In the genomic region with DNA sequence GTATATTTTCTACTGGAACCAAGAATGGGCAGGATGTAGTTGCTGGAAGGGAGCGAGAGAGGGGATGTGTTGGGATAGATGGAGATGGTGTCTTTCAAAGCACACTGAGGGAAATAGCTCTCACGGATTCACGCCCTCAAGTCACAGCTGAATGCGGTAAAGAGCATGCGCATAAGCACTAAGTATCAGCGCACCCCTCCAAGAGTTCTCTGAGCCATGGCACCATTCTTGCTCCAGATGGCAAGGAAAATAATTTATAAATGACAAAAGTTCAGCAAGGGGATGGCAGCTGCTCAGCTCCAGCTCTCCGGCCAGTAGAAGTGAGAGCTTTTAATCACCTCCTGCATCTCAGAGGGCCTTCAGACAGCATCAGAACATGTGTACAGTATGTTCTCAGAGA, we compare ENCODE assay signal across 25 mouse cellular contexts.
DNase-seq lines count a peak whose midpoint lies in the region; ATAC-seq and TF ChIP-seq lines count a peak whose summit lies in the region.
"Had no signal": no experiment of that assay in that cellular context is flagged by ENCODE, and none has a peak within 500 bp of the region (broad histone marks: within the 10 kb centered on the region; RNA-seq: fewer than 3 reads in every experiment).

No protein-coding gene starts in this region.

- TF ChIP-seq POLR2A in cerebellum, adult 2 months (IDR thresholded peaks at IDR 0.05; ENCODE audit: borderline replicate concordance, insufficient read depth, low read length), result no peak

- H3K4me2 ChIP-seq in midbrain, embryonic 13.5 days (replicated peaks), result no peak overlapping the region
- H3K4me2 ChIP-seq: embryonic facial prominence, embryonic 15.5 days; heart, embryonic 12.5 days; liver, embryonic 12.5 days; midbrain, embryonic 12.5 days; neural tube, embryonic 15.5 days had no signal

- intact Hi-C loops in heart, postnatal 25 days (cut with DNase I), result no loop called here

- WGBS in cerebellum, adult 2 months, result 60% methylated on average over 7 of the region's 7 CpGs
- 80% methylated on average over 7 of the region's 7 CpGs for WGBS in heart, embryonic 10.5 days
- 86% methylated on average over 7 of the region's 7 CpGs for WGBS in midbrain, embryonic 10.5 days
- 84% methylated on average over 7 of the region's 7 CpGs for WGBS in midbrain, embryonic 13.5 days

- ATAC-seq in midbrain, embryonic 13.5 days, result no peak
- ATAC-seq: inflammation-experienced regulatory T-cells, adult 6 months; liver, embryonic 12.5 days; liver, postnatal 0 days had no signal

- no peaks in the 10 kb centered on the region for H3K9me3 ChIP-seq in heart, embryonic 10.5 days
- no peaks in the 10 kb centered on the region for H3K9me3 ChIP-seq in midbrain, embryonic 10.5 days (replicated peaks)
- H3K9me3 ChIP-seq in midbrain, embryonic 13.5 days, result no peaks in the 10 kb centered on the region
- H3K9me3 ChIP-seq: embryonic facial prominence, embryonic 10.5 days; embryonic facial prominence, embryonic 15.5 days; heart, embryonic 12.5 days; liver, embryonic 12.5 days; midbrain, embryonic 12.5 days; neural tube, embryonic 15.5 days had no signal

- peaks cover 8% of the 10 kb centered on the region; the same call in 1 of the 2 replicates for H3K4me1 ChIP-seq in cerebellum, adult 2 months (ENCODE audit: control insufficient read depth, insufficient read depth, low read length)
- peaks cover 6% of the 10 kb centered on the region; the same call in 1 of the 2 replicates for H3K4me1 ChIP-seq in heart, embryonic 10.5 days
- H3K4me1 ChIP-seq in midbrain, embryonic 10.5 days, result no peaks in the 10 kb centered on the region; the same call in 1 of the 2 replicates
- no peaks in the 10 kb centered on the region for H3K4me1 ChIP-seq in midbrain, embryonic 13.5 days (replicated peaks)
- H3K4me1 ChIP-seq: liver, embryonic 12.5 days; midbrain, embryonic 12.5 days had no signal

- no peaks in the 10 kb centered on the region for H3K27me3 ChIP-seq in cerebellum, adult 2 months (ENCODE audit: control insufficient read depth, insufficient read depth, low read length)
- no peaks in the 10 kb centered on the region for H3K27me3 ChIP-seq in heart, embryonic 10.5 days (ENCODE audit: insufficient read depth, poor library complexity, severe bottlenecking)
- no peaks in the 10 kb centered on the region for H3K27me3 ChIP-seq in midbrain, embryonic 10.5 days (ENCODE audit: low read depth, poor library complexity, severe bottlenecking)
- no peaks in the 10 kb centered on the region for H3K27me3 ChIP-seq in midbrain, embryonic 13.5 days
- H3K27me3 ChIP-seq: CH12.LX; embryonic facial prominence, embryonic 15.5 days; heart, embryonic 12.5 days; liver, embryonic 12.5 days; midbrain, embryonic 12.5 days; neural tube, embryonic 15.5 days had no signal

- H3K27ac ChIP-seq in cerebellum, adult 2 months (ENCODE audit: insufficient read depth, low read length), result no peak overlapping the region
- H3K27ac ChIP-seq in heart, embryonic 10.5 days, result peak overlapping the region; percentile 11; the same call in 1 of the 2 replicates
- H3K27ac ChIP-seq in midbrain, embryonic 10.5 days (replicated peaks), result 0 out of 2 replicates have a peak overlapping the region, but pooled peaks have one; percentile 3
- no peak overlapping the region for H3K27ac ChIP-seq in midbrain, embryonic 13.5 days
- H3K27ac ChIP-seq: embryonic facial prominence, embryonic 10.5 days; embryonic facial prominence, embryonic 15.5 days; gastrocnemius, adult 2 months; liver, embryonic 12.5 days; midbrain, embryonic 12.5 days; neural tube, embryonic 15.5 days had no signal

- peak; percentile 61 to 64 for DNase-seq in cerebellum, postnatal 10 days
- no peak for DNase-seq in cerebellum, adult 2 months
- no peak for DNase-seq in heart, embryonic 10.5 days (ENCODE audit: low spot score)
- no peak for DNase-seq in heart, postnatal 25 days (ENCODE audit: low spot score)
- DNase-seq in midbrain, embryonic 10.5 days (ENCODE audit: low spot score), result no peak
- DNase-seq in embryo, embryonic 10 days (ENCODE audit: low spot score), result no peak
- DNase-seq: adrenal gland, adult 8-10 months; cerebellum, adult 9-11 months; gastrocnemius, adult 2 months; gastrocnemius, postnatal 36 days; heart, adult 18-20 months; liver, postnatal 0 days; lung, postnatal 36 days; right cerebral cortex, adult 18-20 months; spleen, adult 18-20 months; thymus, postnatal 14 days had no signal

- no peak for TF ChIP-seq CTCF in cerebellum, adult 2 months (IDR thresholded peaks at IDR 0.05; ENCODE audit: borderline replicate concordance, insufficient read depth, low read depth, low read length)

- H3K9ac ChIP-seq in midbrain, embryonic 13.5 days (replicated peaks), result no peak overlapping the region
- H3K9ac ChIP-seq: embryonic facial prominence, embryonic 15.5 days; heart, embryonic 12.5 days; liver, embryonic 12.5 days; liver, postnatal 0 days; midbrain, embryonic 12.5 days; neural tube, embryonic 15.5 days had no signal

- H3K36me3 ChIP-seq in heart, embryonic 10.5 days, result no peaks in the 10 kb centered on the region
- H3K36me3 ChIP-seq in midbrain, embryonic 10.5 days, result no peaks in the 10 kb centered on the region
- no peaks in the 10 kb centered on the region for H3K36me3 ChIP-seq in midbrain, embryonic 13.5 days
- H3K36me3 ChIP-seq: embryonic facial prominence, embryonic 10.5 days; embryonic facial prominence, embryonic 15.5 days; heart, embryonic 12.5 days; liver, embryonic 12.5 days; midbrain, embryonic 12.5 days; neural tube, embryonic 15.5 days had no signal

- no peak overlapping the region for H3K4me3 ChIP-seq in cerebellum, adult 2 months (replicated peaks; ENCODE audit: insufficient read depth, low read depth, low read length)
- no peak overlapping the region for H3K4me3 ChIP-seq in heart, embryonic 10.5 days
- H3K4me3 ChIP-seq in midbrain, embryonic 10.5 days, result no peak overlapping the region
- H3K4me3 ChIP-seq in midbrain, embryonic 13.5 days (replicated peaks), result no peak overlapping the region
- H3K4me3 ChIP-seq: embryonic facial prominence, embryonic 10.5 days; embryonic facial prominence, embryonic 15.5 days; gastrocnemius, adult 2 months; heart, embryonic 12.5 days; liver, embryonic 12.5 days; midbrain, embryonic 12.5 days; neural tube, embryonic 15.5 days had no signal

Comparison
In these comparisons a context has a peak if more than half of its experiments do, and no peak if none do; other contexts are left out.
1. DNase-seq: peak in cerebellum, postnatal 10 days (2 of 2); none in cerebellum, adult 2 months (0 of 2), heart, embryonic 10.5 days (single experiment), heart, postnatal 25 days (single experiment), midbrain, embryonic 10.5 days (single experiment) and embryo, embryonic 10 days (single experiment).
2. H3K27ac ChIP-seq: peak in heart, embryonic 10.5 days (single experiment) and midbrain, embryonic 10.5 days (single experiment); none in cerebellum, adult 2 months (single experiment) and midbrain, embryonic 13.5 days (single experiment).